Mouse (Mus musculus): Measurements from ENCODE around the gene Krtap5-1. TPM values are rescaled to one million over a fixed set of nuclear protein-coding genes. Genes with fewer than 3 reads are reported as not detected.
"Not testable (repeated sequence)": the region's sequence is repeated elsewhere in the genome, so short reads cannot be mapped to it uniquely, and the experiment has no call there.

Krtap5-1 gene
- polyA plus RNA-seq, 1 experiment from 2014 or later, result not detected

- not testable (repeated sequence) for H3K4me3 ChIP-seq; H3K36me3 ChIP-seq; ATAC-seq (ENCODE audit: insufficient number of reproducible peaks, low FRiP score)
These were observed 22.7 kb downstream of the Krtap5-1 start, which contains the start of gene Gm4559 for GRCm38 (mm10) chr7:142274263-142274662. Gene Gm4559, minus strand, starts transcription at chr7:142274363.

GRCm38 (mm10) chr7:142258254-142258653, 38.7 kb downstream of the Krtap5-1 start, which contains the start of gene Gm2431:
Gene Gm2431, minus strand, starts transcription at chr7:142258354.
- not testable (repeated sequence) for ATAC-seq (ENCODE audit: insufficient number of reproducible peaks, low FRiP score); H3K4me1 ChIP-seq (replicated peaks); H3K27ac ChIP-seq (ENCODE audit: poor library complexity, severe bottlenecking); H3K4me3 ChIP-seq; H3K27me3 ChIP-seq (replicated peaks); H3K4me2 ChIP-seq; H3K9me3 ChIP-seq (replicated peaks); H3K9ac ChIP-seq; H3K36me3 ChIP-seq
- 58% methylated on average over 1 of the region's 1 CpGs for WGBS

More at GRCm38 (mm10) chr7:142274263-142274662, 22.7 kb downstream of the Krtap5-1 start, which contains the start of gene Gm4559:
- not testable (repeated sequence) for H3K9ac ChIP-seq; H3K27me3 ChIP-seq (replicated peaks); H3K27ac ChIP-seq (ENCODE audit: poor library complexity, severe bottlenecking); H3K4me2 ChIP-seq; H3K9me3 ChIP-seq (replicated peaks)
- H3K4me1 ChIP-seq (replicated peaks), result peaks cover 20% of the 10 kb centered on the region

- no peak for ATAC-seq (ENCODE audit: insufficient number of reproducible peaks, low FRiP score)
- 0% methylated on average over 2 of the region's 2 CpGs for WGBS
These were observed 41.4 kb downstream of the Krtap5-1 start for GRCm38 (mm10) chr7:142255517-142255916.

GRCm38 (mm10) chr7:142249824-142250223, 47.1 kb downstream of the Krtap5-1 start:
- peaks cover 21% of the 10 kb centered on the region for H3K27me3 ChIP-seq (replicated peaks)
- H3K27ac ChIP-seq (ENCODE audit: poor library complexity, severe bottlenecking), result no peak overlapping the region
- H3K4me3 ChIP-seq, result no peak overlapping the region
- H3K9ac ChIP-seq, result no peak overlapping the region
- no peaks in the 10 kb centered on the region for H3K36me3 ChIP-seq
- no peaks in the 10 kb centered on the region for H3K9me3 ChIP-seq (replicated peaks)
- WGBS, result 2% methylated on average over 1 of the region's 1 CpGs
- H3K4me2 ChIP-seq, result no peak overlapping the region
- H3K4me1 ChIP-seq (replicated peaks), result no peaks in the 10 kb centered on the region
- no peak for ATAC-seq (ENCODE audit: insufficient number of reproducible peaks, low FRiP score)

More at GRCm38 (mm10) chr7:142255517-142255916, 41.4 kb downstream of the Krtap5-1 start:
- peaks cover 15% of the 10 kb centered on the region for H3K27me3 ChIP-seq (replicated peaks)
- no peak overlapping the region for H3K27ac ChIP-seq (ENCODE audit: poor library complexity, severe bottlenecking)
- no peaks in the 10 kb centered on the region for H3K4me1 ChIP-seq (replicated peaks)
- no peaks in the 10 kb centered on the region for H3K36me3 ChIP-seq
- no peaks in the 10 kb centered on the region for H3K9me3 ChIP-seq (replicated peaks)
- H3K4me2 ChIP-seq, result no peak overlapping the region
- H3K4me3 ChIP-seq, result no peak overlapping the region
- no peak overlapping the region for H3K9ac ChIP-seq

Other genes starting within 250 kb of the Krtap5-1 start
- 42.7 and 43.6 TPM in 2 replicates for gene Mob2, start 236.1 kb downstream of the Krtap5-1 start, polyA plus RNA-seq (2016; fragmentation: Nextera tagmentation; extraction: Ambion mirVana)
- 17.7 and 17.8 TPM in 2 replicates for gene Dusp8, start 201.3 kb downstream of the Krtap5-1 start, polyA plus RNA-seq (2016; fragmentation: Nextera tagmentation; extraction: Ambion mirVana)
- not detected in 2 replicates for gene Gm45618, start 176.4 kb downstream of the Krtap5-1 start, polyA plus RNA-seq (2016; fragmentation: Nextera tagmentation; extraction: Ambion mirVana)
- gene Gm39115, start 161.1 kb downstream of the Krtap5-1 start, polyA plus RNA-seq (2016; fragmentation: Nextera tagmentation; extraction: Ambion mirVana), result not detected in 2 replicates
- gene Gm45337, start 152.5 kb downstream of the Krtap5-1 start, polyA plus RNA-seq (2016; fragmentation: Nextera tagmentation; extraction: Ambion mirVana), result not detected in 2 replicates
- gene Gm29735, start 140.0 kb downstream of the Krtap5-1 start, polyA plus RNA-seq (2016; fragmentation: Nextera tagmentation; extraction: Ambion mirVana), result not detected in 2 replicates
- gene Gm4553, start 131.4 kb downstream of the Krtap5-1 start, polyA plus RNA-seq (2016; fragmentation: Nextera tagmentation; extraction: Ambion mirVana), result not detected in 2 replicates
- gene Krtap5-2, start 121.1 kb downstream of the Krtap5-1 start, polyA plus RNA-seq (2016; fragmentation: Nextera tagmentation; extraction: Ambion mirVana), result not detected in 2 replicates
- not detected in 2 replicates for gene Gm10153, start 106.7 kb downstream of the Krtap5-1 start, polyA plus RNA-seq (2016; fragmentation: Nextera tagmentation; extraction: Ambion mirVana)
- not detected in 2 replicates for gene Krtap5-3, start 95.8 kb downstream of the Krtap5-1 start, polyA plus RNA-seq (2016; fragmentation: Nextera tagmentation; extraction: Ambion mirVana)
- not detected in 2 replicates for gene Gm7579, start 85.3 kb downstream of the Krtap5-1 start, polyA plus RNA-seq (2016; fragmentation: Nextera tagmentation; extraction: Ambion mirVana)
- gene Krtap5-5, start 67.1 kb downstream of the Krtap5-1 start, polyA plus RNA-seq (2016; fragmentation: Nextera tagmentation; extraction: Ambion mirVana), result not detected in 2 replicates
- gene Gm40460, start 56.0 kb downstream of the Krtap5-1 start, polyA plus RNA-seq (2016; fragmentation: Nextera tagmentation; extraction: Ambion mirVana), result not detected in 2 replicates
- gene Gm2431, start 38.8 kb downstream of the Krtap5-1 start, polyA plus RNA-seq (2016; fragmentation: Nextera tagmentation; extraction: Ambion mirVana), result not detected in 2 replicates
- not detected in 2 replicates for gene Gm4559, start 22.8 kb downstream of the Krtap5-1 start, polyA plus RNA-seq (2016; fragmentation: Nextera tagmentation; extraction: Ambion mirVana)
- not detected in 2 replicates for gene Krtap5-4, start 6.4 kb upstream of the Krtap5-1 start, polyA plus RNA-seq (2016; fragmentation: Nextera tagmentation; extraction: Ambion mirVana)
- 5.4 and 7.4 TPM in 2 replicates for gene Ifitm10, start 76.6 kb upstream of the Krtap5-1 start, polyA plus RNA-seq (2016; fragmentation: Nextera tagmentation; extraction: Ambion mirVana)
- gene Gm49369, start 85.5 kb upstream of the Krtap5-1 start, polyA plus RNA-seq (2016; fragmentation: Nextera tagmentation; extraction: Ambion mirVana), result 3.0 TPM in 1 of 2 replicates, not detected in the other
- 431 and 436 TPM in 2 replicates for gene Ctsd, start 90.9 kb upstream of the Krtap5-1 start, polyA plus RNA-seq (2016; fragmentation: Nextera tagmentation; extraction: Ambion mirVana)
- gene Syt8, start 137.7 kb upstream of the Krtap5-1 start, polyA plus RNA-seq (2016; fragmentation: Nextera tagmentation; extraction: Ambion mirVana), result 0.28 and 0.57 TPM in 2 replicates
- 50.6 and 53.5 TPM in 2 replicates for gene Tnni2, start 144.7 kb upstream of the Krtap5-1 start, polyA plus RNA-seq (2016; fragmentation: Nextera tagmentation; extraction: Ambion mirVana)
- 33.4 and 38.4 TPM in 2 replicates for gene Lsp1, start 163.7 kb upstream of the Krtap5-1 start, polyA plus RNA-seq (2016; fragmentation: Nextera tagmentation; extraction: Ambion mirVana)
- gene Tnnt3, start 201.7 kb upstream of the Krtap5-1 start, polyA plus RNA-seq (2016; fragmentation: Nextera tagmentation; extraction: Ambion mirVana), result 6.4 and 9.3 TPM in 2 replicates
- 12.0 and 15.2 TPM in 2 replicates for gene Mrpl23, start 235.6 kb upstream of the Krtap5-1 start, polyA plus RNA-seq (2016; fragmentation: Nextera tagmentation; extraction: Ambion mirVana)

All from heart, embryonic 12.5 days (tissue).